Mouse (Mus musculus): ENCODE data around the gene Olfr406.

DNA sequence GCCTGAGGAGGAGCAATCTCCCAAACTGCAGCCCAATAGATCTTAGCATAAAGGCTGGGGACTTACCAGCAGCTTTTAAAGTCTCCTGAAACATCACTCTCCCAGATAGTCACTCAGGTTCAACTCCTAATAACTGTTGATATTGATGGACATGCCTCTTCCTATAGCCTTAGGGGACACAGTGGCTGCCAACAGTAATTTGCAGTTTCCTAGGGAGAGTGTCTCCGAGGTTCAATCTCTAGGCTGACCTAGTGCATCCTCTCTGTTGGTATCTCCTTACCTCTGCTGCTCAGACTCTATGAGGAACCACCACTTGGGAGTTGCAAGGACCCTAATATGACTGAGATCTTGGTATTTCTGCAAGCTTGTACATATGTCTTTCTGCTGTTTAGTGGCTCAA is 48.3 kb upstream of the Olfr406 start, which contains the start of gene Olfr43:
- no peak for TF ChIP-seq CTCF (IDR thresholded peaks at IDR 0.05; ENCODE audit: control insufficient read depth, insufficient read depth, low read length)
- no peak for TF ChIP-seq POLR2A (IDR thresholded peaks at IDR 0.05; ENCODE audit: borderline replicate concordance, control insufficient read depth, low read depth, low read length)

All from bone marrow, adult 2 months (tissue).